Mouse (Mus musculus) CH12.LX (cell line): Measurements from ENCODE around the gene Lefty2. TPM values are rescaled to one million over a fixed set of nuclear protein-coding genes. Genes with fewer than 3 reads are reported as not detected.

ENCODE experiments used
- DNase-seq: peaks from one replicate; pipeline ENCODE4 v3.0.0-alpha.2; 2013; ENCODE audit errors: extremely low read depth
- H3K27ac ChIP-seq: 2 replicates; pipeline ENCODE4 v1.5.1; 2012; ENCODE audit warnings: low read depth, mild to moderate bottlenecking, control low read depth, moderate library complexity; ENCODE audit not compliant: insufficient read depth
- H3K27me3 ChIP-seq: replicated peaks from 2 replicates; pipeline ENCODE3; 2012; ENCODE audit warnings: inconsistent platforms
- H3K36me3 ChIP-seq, 2 experiments: replicated peaks in 1 of 2; 2 replicates each; pipeline versions ENCODE3 to v1.6.1; 2012; ENCODE audit warnings: inconsistent platforms in 1 of 2, low read length in 1 of 2, mild to moderate bottlenecking in 1 of 2, mixed read lengths in 1 of 2, moderate library complexity in 1 of 2; ENCODE audit not compliant: control insufficient read depth in 1 of 2, insufficient read depth in 1 of 2
- H3K4me1 ChIP-seq, 2 experiments: 2 replicates each; pipeline ENCODE4 v1.6.1; 2012; ENCODE audit warnings: inconsistent platforms in 1 of 2, moderate library complexity in 1 of 2; ENCODE audit not compliant: insufficient read depth in 2 of 2, control insufficient read depth in 1 of 2
- H3K4me2 ChIP-seq: 2 replicates; pipeline ENCODE4 v1.6.1; 2012; ENCODE audit warnings: low read depth, mild to moderate bottlenecking, control low read depth; ENCODE audit not compliant: poor library complexity, insufficient read depth, severe bottlenecking
- H3K4me3 ChIP-seq, 3 experiments: fragments of 150-350 bp in 1 of 3; sonication (generic) in 1 of 3; replicated peaks in 1 of 3; 2 replicates each; pipeline versions ENCODE3 to v1.5.1; 2011 to 2012; ENCODE audit warnings: low read depth in 2 of 3, low read length in 2 of 3, mild to moderate bottlenecking in 2 of 3, moderate library complexity in 2 of 3, control low read depth in 1 of 3, improper control_type of control experiment in 1 of 3, inconsistent platforms in 1 of 3, mixed read lengths in 1 of 3; ENCODE audit not compliant: poor library complexity in 1 of 3
- H3K79me2 ChIP-seq: replicated peaks from 2 replicates; pipeline ENCODE4 v1.6.1; 2012; ENCODE audit warnings: mild to moderate bottlenecking, moderate library complexity; ENCODE audit not compliant: control insufficient read depth, poor library complexity, insufficient read depth, severe bottlenecking; ENCODE audit errors: extremely low read depth
- H3K9ac ChIP-seq: 2 replicates; pipeline ENCODE4 v1.6.1; 2012; ENCODE audit warnings: low read depth, mild to moderate bottlenecking, control low read depth, moderate library complexity; ENCODE audit not compliant: insufficient read depth
- H3K9me3 ChIP-seq: replicated peaks from 2 replicates; pipeline ENCODE3; 2012; ENCODE audit warnings: low read length, inconsistent platforms, mixed read lengths
- CHD1 ChIP-seq: IDR thresholded peaks from 2 replicates; pipeline ENCODE4 v1.6.1; 2012; ENCODE audit warnings: low read depth, low read length, improper control_type of control experiment, inconsistent platforms
- CHD2 ChIP-seq: IDR thresholded peaks from 2 replicates; pipeline ENCODE4 v1.6.1; 2011; ENCODE audit warnings: low read length, improper control_type of control experiment
- E2F4 ChIP-seq: IDR thresholded peaks from 2 replicates; pipeline ENCODE4 v1.6.1; 2011; ENCODE audit warnings: low read depth, low read length, improper control_type of control experiment; ENCODE audit not compliant: insufficient replicate concordance
- GABPA ChIP-seq: IDR thresholded peaks from 2 replicates; pipeline ENCODE4 v1.6.1; 2012; ENCODE audit warnings: low read depth, low read length, improper control_type of control experiment, inconsistent platforms; ENCODE audit not compliant: insufficient replicate concordance
- HCFC1 ChIP-seq: IDR thresholded peaks from 2 replicates; pipeline ENCODE4 v1.6.1; 2012; ENCODE audit warnings: low read depth, mild to moderate bottlenecking, inconsistent platforms, low read length, improper control_type of control experiment
- MAFK ChIP-seq: IDR thresholded peaks from 2 replicates; pipeline ENCODE4 v1.6.1; 2011; ENCODE audit warnings: low read length, improper control_type of control experiment; ENCODE audit not compliant: insufficient replicate concordance
- MAX ChIP-seq: IDR thresholded peaks from 2 replicates; pipeline ENCODE4 v1.6.1; 2011; ENCODE audit warnings: low read length, improper control_type of control experiment
- MAZ ChIP-seq: IDR thresholded peaks from 2 replicates; pipeline ENCODE4 v1.6.1; 2012; ENCODE audit warnings: low read depth, mild to moderate bottlenecking, inconsistent platforms, low read length, improper control_type of control experiment, moderate library complexity
- MEF2A ChIP-seq: IDR thresholded peaks from 2 replicates; pipeline ENCODE4 v1.6.1; 2014; ENCODE audit warnings: low read depth, mild to moderate bottlenecking, inconsistent platforms, low read length, improper control_type of control experiment, borderline replicate concordance
- PAX5 ChIP-seq: IDR thresholded peaks from 2 replicates; pipeline ENCODE4 v1.6.1; 2012; ENCODE audit warnings: low read length, inconsistent platforms, mixed read lengths
- POLR2A ChIP-seq: IDR thresholded peaks from 2 replicates; pipeline ENCODE4 v1.6.1; 2011; ENCODE audit warnings: low read depth, mild to moderate bottlenecking, improper control_type of control experiment, low read length
- SMC3 ChIP-seq: IDR thresholded peaks from 2 replicates; pipeline ENCODE4 v1.6.1; 2011; ENCODE audit warnings: low read depth, low read length, improper control_type of control experiment
- TCF12 ChIP-seq: IDR thresholded peaks from 2 replicates; pipeline ENCODE4 v1.6.1; 2014; ENCODE audit warnings: low read depth, mild to moderate bottlenecking, inconsistent platforms, low read length, improper control_type of control experiment
- UBTF ChIP-seq: IDR thresholded peaks from 2 replicates; pipeline ENCODE4 v1.6.1; 2012; ENCODE audit warnings: low read depth, mild to moderate bottlenecking, inconsistent platforms, low read length, improper control_type of control experiment, moderate library complexity
- ZKSCAN1 ChIP-seq: IDR thresholded peaks from 2 replicates; pipeline ENCODE4 v1.6.1; 2012; ENCODE audit warnings: low read depth, inconsistent platforms, low read length, improper control_type of control experiment, borderline replicate concordance
- ZNF384 ChIP-seq: IDR thresholded peaks from 2 replicates; pipeline ENCODE4 v1.6.1; 2012; ENCODE audit warnings: low read depth, low read length, improper control_type of control experiment, inconsistent platforms
- dilution Hi-C: fragments of 300-500 bp; cut with MboI; formaldehyde crosslinking; loops from 2 replicates; pipeline ENCODE4 v1.14.3; 2020; ENCODE audit warnings: low sequenced_read_pairs; ENCODE audit not compliant: extremely low pct_unique_long_range_greater_than_20kb, extremely low pct_ligation_motif_present
- in situ Hi-C: fragments of 300-500 bp; cut with MboI; formaldehyde crosslinking; loops from 3 replicates; pipeline ENCODE4 v1.14.3; 2019; ENCODE audit warnings: low sequenced_read_pairs, low pct_ligation_motif_present, low pct_unique_long_range_greater_than_20kb, mixed read lengths
- polyA plus RNA-seq: library from polyadenylated mRNA; unstranded; fragments of >175 nt; gene quantifications from 2 replicates; pipeline ENCODE4 v1.2.1, GENCODE M21; 2012; ENCODE audit warnings: low read depth; ENCODE audit not compliant: insufficient read length
- total RNA-seq, 2 experiments: library from RNA; depleted of rRNA; stranded (reverse); fragments of 300-350 nt in 1 of 2; fragments of >200 nt in 1 of 2; gene quantifications; 2 replicates each; pipeline ENCODE4 v1.2.3; 2012 to 2014

The Lefty2 gene
- total RNA-seq (2012; rRNA removed) (not detected in 2 replicates), total RNA-seq (2014; rRNA removed) (not detected in 2 replicates), polyA plus RNA-seq (not detected in 2 replicates)

GRCm38 (mm10) chr1:180892808-180893207 lies at the start of gene Lefty2:
Gene Lefty2, plus strand, starts transcription at chr1:180893108.
- Histone ChIP-seq H3K27ac (no peak within 1 kb of the TSS), H3K79me2 (no peaks in the 10 kb centered on the region), H3K9ac (no peak within 1 kb of the TSS), H3K9me3 (no peaks in the 10 kb centered on the region), H3K4me3 (no peak within 1 kb of the TSS), H3K4me1 (peaks cover 10 to 43% of the 10 kb centered on the region in 2 experiments), H3K27me3 (no peaks in the 10 kb centered on the region), H3K4me2 (no peak within 1 kb of the TSS), H3K36me3 (no peaks in the 10 kb centered on the region)
- in situ Hi-C loops (no loop called here), dilution Hi-C loops (no loop called here)
- TF ChIP-seq MEF2A, result no peak
- TF ChIP-seq HCFC1, result no peak
- TF ChIP-seq UBTF, result no peak
- TF ChIP-seq CHD1, result no peak
- no peak for TF ChIP-seq SMC3
- TF ChIP-seq ZNF384, result no peak
- no peak for TF ChIP-seq MAZ
- DNase-seq, result no peak

- Histone ChIP-seq H3K4me1 (peaks cover 10 to 32% of the 10 kb centered on the region in 2 experiments; a peak in 3 of 4 replicates), H3K27me3 (no peaks in the 10 kb centered on the region), H3K79me2 (peaks cover 16% of the 10 kb centered on the region), H3K27ac (no peak overlapping the region), H3K36me3 (peaks cover 0 to 8% of the 10 kb centered on the region in 2 experiments)
- dilution Hi-C loops (no loop called here), in situ Hi-C loops (no loop called here)
- DNase-seq, result no peak
- TF ChIP-seq POLR2A (no peak), ZKSCAN1 (no peak), MAZ (no peak), ZNF384 (no peak), PAX5 (no peak), MAFK (no peak)
- TF ChIP-seq, all 38 proteins: peak for 0
- no peaks in the 10 kb centered on the region for H3K9me3 ChIP-seq
- no peak overlapping the region for H3K4me3 ChIP-seq
- no peak overlapping the region for H3K4me2 ChIP-seq
- no peak overlapping the region for H3K9ac ChIP-seq
Measured at GRCm38 (mm10) chr1:180848114-180848510, 44.8 kb upstream of the Lefty2 start.

- Histone ChIP-seq H3K9me3 (no peaks in the 10 kb centered on the region), H3K27me3 (no peaks in the 10 kb centered on the region), H3K9ac (no peak overlapping the region), H3K4me3 (no peak overlapping the region), H3K4me1 (peaks cover 12 to 36% of the 10 kb centered on the region in 2 experiments; a peak in 3 of 4 replicates), H3K36me3 (peaks cover 0 to 10% of the 10 kb centered on the region in 2 experiments), H3K4me2 (no peak overlapping the region), H3K79me2 (peaks cover 20% of the 10 kb centered on the region), H3K27ac (no peak overlapping the region)
- DNase-seq, result no peak
- TF ChIP-seq GABPA, result no peak
- no peak for TF ChIP-seq HCFC1
- TF ChIP-seq MAX, result no peak
- TF ChIP-seq E2F4, result no peak
- no peak for TF ChIP-seq CHD1
- no peak for TF ChIP-seq TCF12
- no peak for TF ChIP-seq CHD2
- dilution Hi-C loops (no loop called here), in situ Hi-C loops (no loop called here)
Measured at GRCm38 (mm10) chr1:180848511-180849241, 44.2 kb upstream of the Lefty2 start.
